Mouse (Mus musculus) left cerebral cortex, adult 18-20 months (tissue): ENCODE measurements at regions not wholly inside any gene's neighbourhood (a gene's known extent, or its start where the extent isn't known, plus 50 kb on each side); places are given as distances from the start of the nearest gene placed in this dataset.
"Not testable (repeated sequence)": the region's sequence is repeated elsewhere in the genome, so short reads cannot be mapped to it uniquely, and the experiment has no call there.

Source experiments
- DNase-seq, 2 experiments: peaks; one replicate each; pipeline ENCODE4 v3.0.0; 2021 to 2022; ENCODE audit warnings: low spot score in 2 of 2, mixed read lengths in 1 of 2

DNA sequence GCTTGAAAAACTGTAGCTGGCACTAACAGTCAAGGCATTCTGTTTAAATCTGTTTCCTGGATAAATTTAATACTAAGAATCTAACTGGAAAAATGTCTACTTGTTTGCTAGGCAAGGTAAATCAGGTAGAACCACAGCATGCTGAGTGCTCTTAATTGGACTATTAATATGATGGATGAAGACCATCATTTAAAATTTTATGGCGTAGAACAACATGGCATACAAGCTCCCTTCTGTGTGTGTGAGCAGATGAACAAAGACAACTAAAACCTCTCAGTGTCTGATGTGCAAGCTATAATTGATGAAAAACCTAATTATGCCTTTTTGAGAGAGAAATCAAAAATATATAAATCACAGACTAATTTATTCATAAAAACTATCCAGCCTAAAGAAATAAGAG is 705.7 kb upstream of the Cobl start:
- no peak for DNase-seq

DNA sequence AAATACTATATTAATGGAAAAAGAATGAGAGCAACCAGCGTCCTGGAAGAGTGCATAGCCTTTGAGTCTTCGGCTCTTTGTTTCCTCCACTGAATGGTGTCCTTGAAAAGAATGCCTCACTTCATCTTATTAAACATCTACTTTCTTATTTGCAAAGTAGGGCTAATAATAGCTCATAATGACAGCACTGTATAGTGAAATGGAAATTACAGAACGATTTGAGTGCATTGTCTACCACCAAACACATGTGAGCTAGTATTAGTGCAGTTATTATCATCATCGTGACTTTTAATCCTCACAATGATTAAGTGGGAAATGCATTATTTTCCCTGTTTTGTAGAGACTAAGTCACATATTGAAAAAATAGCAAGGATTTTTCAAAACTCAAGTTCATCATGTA is 687.1 kb upstream of the Cobl start:
- no peak for DNase-seq

DNA sequence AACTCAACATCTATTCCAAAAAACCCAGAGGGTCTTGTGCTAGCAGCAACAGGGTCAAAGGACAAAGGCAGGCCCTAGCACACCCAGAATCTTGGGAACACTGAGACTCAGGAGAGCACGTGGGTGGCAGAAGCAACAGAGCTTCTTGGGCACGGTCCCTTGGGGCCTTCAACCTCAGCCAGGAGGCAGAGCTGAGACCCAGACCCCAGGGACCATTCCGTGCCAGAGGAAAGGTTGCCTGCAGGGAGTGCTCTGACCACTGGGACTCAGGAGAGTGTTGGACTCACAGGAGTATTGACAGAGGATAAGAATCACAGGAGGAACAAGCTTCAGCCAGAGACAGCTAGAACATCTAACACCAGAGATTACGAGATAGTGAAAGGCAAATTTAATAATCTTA is 678.0 kb upstream of the Cobl start:
- DNase-seq = not testable (repeated sequence)

DNA sequence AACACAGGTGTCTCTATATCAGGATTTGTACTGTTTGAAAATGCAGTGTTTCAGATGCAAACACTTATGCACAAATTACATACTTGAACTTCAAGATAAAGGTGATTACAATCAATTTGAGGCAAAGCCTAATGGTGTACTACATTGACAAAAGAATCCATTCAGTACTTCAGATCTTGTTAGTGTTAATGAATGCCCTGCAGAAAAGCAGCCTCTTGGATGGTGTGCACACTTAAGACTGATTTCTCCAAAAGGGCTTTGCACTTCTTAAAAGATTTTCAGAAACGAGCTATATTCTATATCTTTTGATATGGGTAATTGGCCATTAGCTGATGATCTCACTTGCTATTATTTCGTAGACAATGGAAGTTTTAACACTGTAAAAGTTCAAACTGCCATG is 662.0 kb upstream of the Cobl start:
- DNase-seq = no peak

DNA sequence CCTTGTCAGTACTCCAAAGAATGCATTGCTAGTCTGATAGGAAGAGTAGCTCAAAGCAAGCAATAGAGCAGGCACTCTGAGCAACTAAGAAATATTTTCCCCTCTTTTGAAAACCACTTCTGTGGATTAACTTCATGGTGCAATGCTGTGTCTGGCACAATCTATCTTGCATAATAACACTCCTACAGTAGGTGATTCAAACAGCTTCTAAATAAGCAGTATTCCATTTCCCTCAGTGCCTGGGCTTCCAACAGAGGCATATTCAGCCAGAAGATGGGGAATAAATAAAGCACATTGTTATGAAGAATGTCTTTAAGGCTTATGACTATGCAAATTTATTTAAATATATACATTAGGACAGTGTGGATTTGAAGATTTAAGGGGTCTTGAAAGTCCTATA is 647.7 kb upstream of the Cobl start:
- peak in 1 of 2 experiments; percentile 2 for DNase-seq
